Comparison of ENCODE assay signal across 8 mouse cellular contexts in the genomic region with DNA sequence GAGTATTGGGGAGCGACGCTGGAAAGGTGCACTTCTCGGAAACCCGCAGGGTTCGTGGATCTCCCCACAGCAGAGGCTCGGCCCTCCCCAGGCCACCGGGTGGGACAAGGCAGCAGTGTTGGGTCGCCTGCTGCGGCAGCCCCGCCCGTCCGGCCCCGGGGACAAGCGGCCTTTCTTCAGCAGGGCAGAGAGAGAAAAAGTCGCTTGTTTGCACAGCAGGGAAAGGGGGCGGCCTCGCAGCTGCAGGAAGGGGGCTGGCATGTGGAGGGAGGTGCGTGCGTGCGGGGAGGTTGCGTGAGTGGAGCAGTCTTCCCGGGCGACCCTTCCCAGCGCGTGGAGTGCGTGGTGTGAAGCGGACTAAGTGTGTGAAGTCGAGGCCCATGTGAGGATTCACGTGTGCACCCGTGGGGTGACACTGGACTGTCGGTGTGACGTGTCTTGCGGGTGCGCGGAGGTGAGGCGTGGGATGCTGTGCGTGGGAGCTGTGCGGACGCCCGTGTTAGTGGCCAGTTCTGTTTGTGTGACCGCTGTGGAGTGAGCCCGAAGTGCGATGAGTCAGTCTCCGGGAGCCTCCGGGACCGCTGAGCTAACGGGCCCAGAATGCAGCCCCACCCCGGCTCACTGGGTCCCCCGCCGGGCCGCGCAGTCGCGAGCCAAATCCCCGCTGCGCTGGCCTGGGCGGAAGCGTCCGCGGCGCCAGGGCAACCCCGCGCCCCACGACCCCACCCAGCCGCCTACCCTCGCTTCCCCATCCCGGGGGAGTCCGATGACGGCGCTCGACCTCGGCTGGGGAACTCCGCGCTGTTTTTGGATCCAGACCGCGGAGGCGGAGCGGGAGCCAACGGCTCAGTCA. TPM values are rescaled to one million over a fixed set of nuclear protein-coding genes. Genes with fewer than 3 reads are reported as not detected.
A peak's percentile ranks its signal among the peaks of the same experiment; 100 is the strongest.
DNase-seq lines count a peak whose midpoint lies in the region; ATAC-seq lines count a peak whose summit lies in the region.

No protein-coding gene starts in this region.

- H3K27me3 ChIP-seq in forebrain, embryonic 10.5 days (ENCODE audit: poor library complexity, severe bottlenecking): peaks cover 37% of the 10 kb centered on the region

- no peaks in the 10 kb centered on the region for H3K79me2 ChIP-seq in macrophage (ENCODE audit: inconsistent target)

- no peaks in the 10 kb centered on the region for H3K36me3 ChIP-seq in forebrain, embryonic 10.5 days (replicated peaks)
- no peaks in the 10 kb centered on the region for H3K36me3 ChIP-seq in macrophage (ENCODE audit: inconsistent target)

- H3K27ac ChIP-seq in forebrain, embryonic 10.5 days: peak overlapping the region; percentile 85
- no peak overlapping the region for H3K27ac ChIP-seq in macrophage

- intact Hi-C loops in heart, postnatal 14 days (cut with DNase I): loop anchor here (2.0 to 5.0 kb wide), 2 partner anchors 25 to 42 kb away; no protein-coding TSS in a partner anchor

- under 1% methylated on average over 79 of the region's 79 CpGs for WGBS in forebrain, embryonic 10.5 days
- WGBS in macrophage (ENCODE audit: missing documents): 7% methylated on average over 78 of the region's 79 CpGs

- peak; percentile 39; the same call in 1 of the 2 replicates for ATAC-seq in frontal cortex, adult (ENCODE audit: low TSS enrichment)

- peaks cover 49% of the 10 kb centered on the region for H3K4me1 ChIP-seq in forebrain, embryonic 10.5 days

- peak overlapping the region; percentile 83 for H3K4me3 ChIP-seq in forebrain, embryonic 10.5 days
- peak overlapping the region; percentile 8 for H3K4me3 ChIP-seq in macrophage (ENCODE audit: inconsistent target)

- no peak for DNase-seq in frontal cortex, postnatal 14 days (ENCODE audit: low spot score in 2 of 2)
- peak; percentile 75 for DNase-seq in adrenal gland, postnatal 14 days
- peak; percentile 61 for DNase-seq in forebrain, embryonic 10.5 days (ENCODE audit: extremely low spot score, low spot score)
- DNase-seq in heart, postnatal 14 days: peak; percentile 82 to 86
- DNase-seq in kidney, postnatal 36 days: peak; percentile 67 to 73
- peak; percentile 74 for DNase-seq in skeletal muscle tissue, adult 2 months (ENCODE audit: low read depth, low spot score)

- no peaks in the 10 kb centered on the region for H3K9me3 ChIP-seq in forebrain, embryonic 10.5 days

RNA-seq across cellular contexts. Expression of a gene that starts 1.1 kb away (rescaled TPM):
- total RNA-seq in adrenal gland, postnatal 14 days (2021): 45.1 and 60.5 TPM in 2 replicates
- 37.8 and 44.7 TPM in 2 replicates for polyA plus RNA-seq in forebrain, embryonic 10.5 days (2016; fragmentation: Nextera tagmentation; extraction: Ambion mirVana)
- 100 to 1,000 TPM; 124 to 132 TPM for total RNA-seq in heart, postnatal 14 days (2021)
- total RNA-seq in macrophage (2018; cell fraction: chromatin; rRNA removed): 1,000 to 10,000 TPM in 1 of 26 experiments, 100 to 1,000 TPM in 5, 10 to 100 TPM in 15, 1 to 10 TPM in 5; 5.9 to 1,053 (median 24.1) TPM
- 10 to 100 TPM in 3 of 26 experiments, 1 to 10 TPM in 23; 1.3 to 54.4 (median 2.9) TPM for total RNA-seq in macrophage (2018; cell fraction: cytosol; rRNA removed)
- 100 to 1,000 TPM in 5 of 26 experiments, 10 to 100 TPM in 9, 1 to 10 TPM in 12; 2.8 to 191 (median 11.1) TPM for total RNA-seq in macrophage (2018; cell fraction: nucleus; rRNA removed)
- 2.4 to 6.4 TPM (median 2.6 TPM) in 3 replicates for polyA plus RNA-seq in macrophage (2018)

RNA-seq across cellular contexts. Expression of a gene that starts 33.7 kb away (rescaled TPM):
- 160 and 166 TPM in 2 replicates for total RNA-seq in adrenal gland, postnatal 14 days (2021)
- 159 and 168 TPM in 2 replicates for polyA plus RNA-seq in forebrain, embryonic 10.5 days (2016; fragmentation: Nextera tagmentation; extraction: Ambion mirVana)
- 10 to 100 TPM; 80.1 to 88.6 TPM for total RNA-seq in heart, postnatal 14 days (2021)
- 100 to 1,000 TPM in 25 of 26 experiments, 10 to 100 TPM in 1; 93.7 to 217 (median 158) TPM for total RNA-seq in macrophage (2018; cell fraction: chromatin; rRNA removed)
- total RNA-seq in macrophage (2018; cell fraction: cytosol; rRNA removed): 100 to 1,000 TPM in 14 of 26 experiments, 10 to 100 TPM in 12; 90.9 to 128 (median 106) TPM
- 100 to 1,000 TPM in 25 of 26 experiments, 10 to 100 TPM in 1; 94.2 to 230 (median 144) TPM for total RNA-seq in macrophage (2018; cell fraction: nucleus; rRNA removed)
- polyA plus RNA-seq in macrophage (2018): 72.0 to 187 TPM (median 92.0 TPM) in 3 replicates

RNA-seq across cellular contexts. Expression of a gene that starts 33.8 kb away (rescaled TPM):
- total RNA-seq in adrenal gland, postnatal 14 days (2021): 72.1 and 82.3 TPM in 2 replicates
- polyA plus RNA-seq in forebrain, embryonic 10.5 days (2016; fragmentation: Nextera tagmentation; extraction: Ambion mirVana): 110 TPM in 2 replicates
- 10 to 100 TPM; 32.7 to 41.8 TPM for total RNA-seq in heart, postnatal 14 days (2021)
- total RNA-seq in macrophage (2018; cell fraction: chromatin; rRNA removed): 10 to 100 TPM; 16.6 to 83.7 (median 45.7) TPM
- total RNA-seq in macrophage (2018; cell fraction: cytosol; rRNA removed): 10 to 100 TPM; 19.4 to 53.1 (median 30.2) TPM
- 10 to 100 TPM; 13.9 to 51.8 (median 28.8) TPM for total RNA-seq in macrophage (2018; cell fraction: nucleus; rRNA removed)
- polyA plus RNA-seq in macrophage (2018): 21.5 to 65.7 TPM (median 33.6 TPM) in 3 replicates

Comparison
In these comparisons a context has a peak if more than half of its experiments do, and no peak if none do; other contexts are left out.
1. DNase-seq: peak in adrenal gland, postnatal 14 days (single experiment), forebrain, embryonic 10.5 days (single experiment), heart, postnatal 14 days (2 of 2), kidney, postnatal 36 days (2 of 2) and skeletal muscle tissue, adult 2 months (single experiment); none in frontal cortex, postnatal 14 days (0 of 2).